Mouse (Mus musculus): ENCODE data around the gene Wdr91. TPM values are rescaled to one million over a fixed set of nuclear protein-coding genes. Genes with fewer than 3 reads are reported as not detected.

The Wdr91 gene
- polyA plus RNA-seq, 2 experiments, result 9.5 to 21.5 TPM

GRCm38 (mm10) chr6:34862791-34863403, 47.8 kb downstream of the Wdr91 start, which contains the start of gene Tmem140:
Tmem140 (plus strand) TSS chr6:34863146.
- no peaks in the 10 kb centered on the region for H3K27me3 ChIP-seq (ENCODE audit: control insufficient read depth, insufficient read depth, low read length)
- H3K27ac ChIP-seq, result peak within 1 kb of the TSS; percentile 60
- TF ChIP-seq EP300 (IDR thresholded peaks at IDR 0.05; ENCODE audit: low read depth) (no peak), CTCF (IDR thresholded peaks at IDR 0.05; ENCODE audit: low read depth) (no peak)
- no peak for DNase-seq (ENCODE audit: low read depth in 3 of 3, low spot score in 3 of 3)
- peak; percentile 50; the same call in 1 of the 2 replicates for ATAC-seq (ENCODE audit: insufficient read depth)
- peak within 1 kb of the TSS; percentile 48 to 66 for H3K4me3 ChIP-seq (ENCODE audit: insufficient read depth in 1 of 2, low read depth in 2 of 2, low read length in 2 of 2)
- H3K4me2 ChIP-seq (ENCODE audit: low read depth), result peak within 1 kb of the TSS; percentile 73
- peak within 1 kb of the TSS; percentile 56 for H3K9ac ChIP-seq (replicated peaks)
- no peaks in the 10 kb centered on the region for H3K36me3 ChIP-seq (replicated peaks; ENCODE audit: control insufficient read depth, insufficient read depth, low read depth)
- peaks cover 13 to 33% of the 10 kb centered on the region in 2 experiments for H3K4me1 ChIP-seq (replicated peaks; ENCODE audit: control insufficient read depth in 2 of 2, insufficient read depth in 2 of 2, low read length in 1 of 2)
- WGBS (ENCODE audit: insufficient replicate concordance), result 19% methylated on average over 11 of the region's 11 CpGs
- no peaks in the 10 kb centered on the region for H3K9me3 ChIP-seq (ENCODE audit: control insufficient read depth, low read length)

GRCm38 (mm10) chr6:34862381-34862780, 48.3 kb downstream of the Wdr91 start:
- H3K27me3 ChIP-seq (ENCODE audit: control insufficient read depth, insufficient read depth, low read length), result no peaks in the 10 kb centered on the region
- no peaks in the 10 kb centered on the region for H3K36me3 ChIP-seq (replicated peaks; ENCODE audit: control insufficient read depth, insufficient read depth, low read depth)
- WGBS (ENCODE audit: insufficient replicate concordance), result 65% methylated on average over 6 of the region's 6 CpGs
- peak overlapping the region; percentile 48 to 66 for H3K4me3 ChIP-seq (ENCODE audit: insufficient read depth in 1 of 2, low read depth in 2 of 2, low read length in 2 of 2)
- H3K9me3 ChIP-seq (ENCODE audit: control insufficient read depth, low read length), result no peaks in the 10 kb centered on the region
- DNase-seq (ENCODE audit: low read depth in 3 of 3, low spot score in 3 of 3) (no peak), ATAC-seq (ENCODE audit: insufficient read depth) (no peak)
- H3K4me1 ChIP-seq (replicated peaks; ENCODE audit: control insufficient read depth in 2 of 2, insufficient read depth in 2 of 2, low read length in 1 of 2), result peaks cover 13 to 28% of the 10 kb centered on the region in 2 experiments
- peak overlapping the region; percentile 60 for H3K27ac ChIP-seq
- peak overlapping the region; percentile 56 for H3K9ac ChIP-seq (replicated peaks)
- TF ChIP-seq EP300 (IDR thresholded peaks at IDR 0.05; ENCODE audit: low read depth) (no peak), CTCF (IDR thresholded peaks at IDR 0.05; ENCODE audit: low read depth) (no peak)
- H3K4me2 ChIP-seq (ENCODE audit: low read depth), result peak overlapping the region; percentile 73

GRCm38 (mm10) chr6:34861546-34862053, 49.1 kb downstream of the Wdr91 start:
- Histone ChIP-seq H3K4me3 (ENCODE audit: insufficient read depth in 1 of 2, low read depth in 2 of 2, low read length in 2 of 2) (no peak overlapping the region), H3K4me1 (replicated peaks; ENCODE audit: control insufficient read depth in 2 of 2, insufficient read depth in 2 of 2, low read length in 1 of 2) (peaks cover 13 to 26% of the 10 kb centered on the region in 2 experiments), H3K9ac (replicated peaks) (no peak overlapping the region), H3K27me3 (ENCODE audit: control insufficient read depth, insufficient read depth, low read length) (no peaks in the 10 kb centered on the region), H3K4me2 (ENCODE audit: low read depth) (peak overlapping the region; percentile 18; the same call in 1 of the 2 replicates), H3K36me3 (replicated peaks; ENCODE audit: control insufficient read depth, insufficient read depth, low read depth) (no peaks in the 10 kb centered on the region), H3K9me3 (ENCODE audit: control insufficient read depth, low read length) (no peaks in the 10 kb centered on the region), H3K27ac (no peak overlapping the region)
- 57% methylated on average over 11 of the region's 11 CpGs for WGBS (ENCODE audit: insufficient replicate concordance)
- no peak for DNase-seq (ENCODE audit: low read depth in 3 of 3, low spot score in 3 of 3)
- ATAC-seq (ENCODE audit: insufficient read depth), result no peak
- no peak for TF ChIP-seq CTCF (IDR thresholded peaks at IDR 0.05; ENCODE audit: low read depth)
- TF ChIP-seq EP300 (IDR thresholded peaks at IDR 0.05; ENCODE audit: low read depth), result no peak

- TF ChIP-seq EP300 (IDR thresholded peaks at IDR 0.05; ENCODE audit: low read depth) (no peak), CTCF (IDR thresholded peaks at IDR 0.05; ENCODE audit: low read depth) (no peak)
- ATAC-seq (ENCODE audit: insufficient read depth), result no peak
- H3K27me3 ChIP-seq (ENCODE audit: control insufficient read depth, insufficient read depth, low read length), result no peaks in the 10 kb centered on the region
- DNase-seq (ENCODE audit: low read depth in 3 of 3, low spot score in 3 of 3), result no peak
- no peaks in the 10 kb centered on the region for H3K9me3 ChIP-seq (ENCODE audit: control insufficient read depth, low read length)
- H3K4me3 ChIP-seq (ENCODE audit: insufficient read depth in 1 of 2, low read depth in 2 of 2, low read length in 2 of 2), result no peak overlapping the region
- 86% methylated on average over 5 of the region's 5 CpGs for WGBS (ENCODE audit: insufficient replicate concordance)
- no peak overlapping the region for H3K9ac ChIP-seq (replicated peaks)
- H3K27ac ChIP-seq, result no peak overlapping the region
- H3K4me1 ChIP-seq (replicated peaks; ENCODE audit: control insufficient read depth in 2 of 2, insufficient read depth in 2 of 2, low read length in 1 of 2), result no peaks in the 10 kb centered on the region
- no peaks in the 10 kb centered on the region for H3K36me3 ChIP-seq (replicated peaks; ENCODE audit: control insufficient read depth, insufficient read depth, low read depth)
- H3K4me2 ChIP-seq (ENCODE audit: low read depth), result no peak overlapping the region
Measured at GRCm38 (mm10) chr6:34832352-34832751, 78.3 kb downstream of the Wdr91 start.

Other genes with a start within 250 kb of the Wdr91 start
- gene Agbl3, start 130.4 kb downstream of the Wdr91 start, polyA plus RNA-seq (2012; rRNA removed), result 1.4 and 3.0 TPM in 2 replicates
- gene Agbl3, start 130.4 kb downstream of the Wdr91 start, polyA plus RNA-seq (2014; fragmentation: Nextera tagmentation; extraction: Ambion mirVana), result 2.8 and 4.0 TPM in 2 replicates
- 1.6 and 1.7 TPM in 2 replicates for gene Tmem140, start 47.7 kb downstream of the Wdr91 start, polyA plus RNA-seq (2012; rRNA removed)
- gene Tmem140, start 47.7 kb downstream of the Wdr91 start, polyA plus RNA-seq (2014; fragmentation: Nextera tagmentation; extraction: Ambion mirVana), result 2.6 and 2.9 TPM in 2 replicates
- 5.4 and 7.2 TPM in 2 replicates for gene Cyren, start 32.8 kb downstream of the Wdr91 start, polyA plus RNA-seq (2012; rRNA removed)
- 4.2 and 6.3 TPM in 2 replicates for gene Cyren, start 32.8 kb downstream of the Wdr91 start, polyA plus RNA-seq (2014; fragmentation: Nextera tagmentation; extraction: Ambion mirVana)
- gene Stra8, start 9.3 kb upstream of the Wdr91 start, polyA plus RNA-seq (2012; rRNA removed), result not detected in 2 replicates
- not detected in 2 replicates for gene Stra8, start 9.3 kb upstream of the Wdr91 start, polyA plus RNA-seq (2014; fragmentation: Nextera tagmentation; extraction: Ambion mirVana)
- gene Slc23a4, start 77.5 kb upstream of the Wdr91 start, polyA plus RNA-seq (2012; rRNA removed), result 0.12 and 0.17 TPM in 2 replicates
- gene Slc23a4, start 77.5 kb upstream of the Wdr91 start, polyA plus RNA-seq (2014; fragmentation: Nextera tagmentation; extraction: Ambion mirVana), result 0.06 and 0.16 TPM in 2 replicates
- gene Cnot4, start 222.8 kb upstream of the Wdr91 start, polyA plus RNA-seq (2012; rRNA removed), result 7.0 and 7.3 TPM in 2 replicates
- gene Cnot4, start 222.8 kb upstream of the Wdr91 start, polyA plus RNA-seq (2014; fragmentation: Nextera tagmentation; extraction: Ambion mirVana), result 11.2 and 12.0 TPM in 2 replicates

All from liver, embryonic 14.5 days (tissue).